Mouse (Mus musculus): ENCODE measurements around the gene Dscaml1. TPM values are rescaled to one million over a fixed set of nuclear protein-coding genes. Genes with fewer than 3 reads are reported as not detected.

The Dscaml1 gene
- polyA plus RNA-seq, 1 experiment from 2014 or later: 22.3 TPM

- Histone ChIP-seq H3K27me3 (no peaks in the 10 kb centered on the region), H3K4me1 (peaks cover 67% of the 10 kb centered on the region), H3K9me3 (no peaks in the 10 kb centered on the region), H3K36me3 (no peaks in the 10 kb centered on the region), H3K27ac (replicated peaks) (peak overlapping the region; percentile 20), H3K9ac (replicated peaks) (no peak overlapping the region), H3K4me3 (no peak overlapping the region), H3K4me2 (replicated peaks) (no peak overlapping the region)
- no peak for ATAC-seq (replicated peaks)
- 84% methylated on average over 3 of the region's 3 CpGs for WGBS
These were observed 233.8 kb downstream of the Dscaml1 start for GRCm38 (mm10) chr9:45660191-45660590.

- ATAC-seq (replicated peaks): no peak
- no peak overlapping the region for H3K4me2 ChIP-seq (replicated peaks)
- no peaks in the 10 kb centered on the region for H3K36me3 ChIP-seq
- no peaks in the 10 kb centered on the region for H3K27me3 ChIP-seq
- no peak overlapping the region for H3K9ac ChIP-seq (replicated peaks)
- no peaks in the 10 kb centered on the region for H3K9me3 ChIP-seq
- peaks cover 62% of the 10 kb centered on the region for H3K4me1 ChIP-seq
- peak overlapping the region; percentile 99 for H3K27ac ChIP-seq (replicated peaks)
- WGBS: 34% methylated on average over 5 of the region's 5 CpGs
- H3K4me3 ChIP-seq: no peak overlapping the region
These were observed 236.0 kb downstream of the Dscaml1 start for GRCm38 (mm10) chr9:45662471-45662870.

- Histone ChIP-seq H3K4me3 (no peak overlapping the region), H3K9ac (replicated peaks) (peak overlapping the region; percentile 32), H3K27ac (replicated peaks) (peak overlapping the region; percentile 99), H3K27me3 (no peaks in the 10 kb centered on the region), H3K4me2 (replicated peaks) (no peak overlapping the region), H3K36me3 (no peaks in the 10 kb centered on the region), H3K9me3 (no peaks in the 10 kb centered on the region), H3K4me1 (peaks cover 51% of the 10 kb centered on the region)
- peak; percentile 92 for ATAC-seq (replicated peaks)
- WGBS: 12% methylated on average over 16 of the region's 16 CpGs
These were observed 237.2 kb downstream of the Dscaml1 start for GRCm38 (mm10) chr9:45663386-45664315.

- Histone ChIP-seq H3K4me1 (peaks cover 47% of the 10 kb centered on the region), H3K36me3 (no peaks in the 10 kb centered on the region), H3K4me2 (replicated peaks) (no peak overlapping the region), H3K9ac (replicated peaks) (peak overlapping the region; percentile 22; the same call in 1 of the 2 replicates), H3K4me3 (no peak overlapping the region), H3K9me3 (no peaks in the 10 kb centered on the region), H3K27me3 (no peaks in the 10 kb centered on the region), H3K27ac (replicated peaks) (peak overlapping the region; percentile 99)
- ATAC-seq (replicated peaks): no peak
- 36% methylated on average over 6 of the region's 6 CpGs for WGBS
These were observed 237.9 kb downstream of the Dscaml1 start for GRCm38 (mm10) chr9:45664326-45664725.

GRCm38 (mm10) chr9:45664871-45665394, 238.5 kb downstream of the Dscaml1 start:
- no peak overlapping the region; the same call in 1 of the 2 replicates for H3K9ac ChIP-seq (replicated peaks)
- H3K4me2 ChIP-seq (replicated peaks): no peak overlapping the region
- ATAC-seq (replicated peaks): peak; percentile 44
- 6% methylated on average over 15 of the region's 15 CpGs for WGBS
- H3K4me3 ChIP-seq: no peak overlapping the region
- peak overlapping the region; percentile 99 for H3K27ac ChIP-seq (replicated peaks)
- H3K9me3 ChIP-seq: no peaks in the 10 kb centered on the region
- H3K27me3 ChIP-seq: no peaks in the 10 kb centered on the region
- H3K36me3 ChIP-seq: no peaks in the 10 kb centered on the region
- H3K4me1 ChIP-seq: peaks cover 47% of the 10 kb centered on the region

- Histone ChIP-seq H3K4me2 (replicated peaks) (no peak overlapping the region), H3K27me3 (no peaks in the 10 kb centered on the region), H3K4me1 (peaks cover 49% of the 10 kb centered on the region), H3K9me3 (no peaks in the 10 kb centered on the region), H3K36me3 (no peaks in the 10 kb centered on the region), H3K4me3 (no peak overlapping the region), H3K27ac (replicated peaks) (peak overlapping the region; percentile 90), H3K9ac (replicated peaks) (no peak overlapping the region; the same call in 1 of the 2 replicates)
- WGBS: 41% methylated on average over 9 of the region's 9 CpGs
- peak; percentile 3; the same call in 1 of the 2 replicates for ATAC-seq (replicated peaks)
These were observed 249.5 kb downstream of the Dscaml1 start for GRCm38 (mm10) chr9:45675931-45676330.

- H3K4me2 ChIP-seq (replicated peaks): no peak overlapping the region
- H3K27me3 ChIP-seq: no peaks in the 10 kb centered on the region
- H3K4me1 ChIP-seq: peaks cover 49% of the 10 kb centered on the region
- H3K27ac ChIP-seq (replicated peaks): peak overlapping the region; percentile 90
- no peaks in the 10 kb centered on the region for H3K9me3 ChIP-seq
- whole genome bisulfite sequencing: 2% methylated on average over 8 of the region's 8 CpGs
- no peak overlapping the region for H3K9ac ChIP-seq (replicated peaks)
- H3K4me3 ChIP-seq: no peak overlapping the region
- no peaks in the 10 kb centered on the region for H3K36me3 ChIP-seq
- ATAC-seq (replicated peaks): peak; percentile 46
These were observed 250.2 kb downstream of the Dscaml1 start for GRCm38 (mm10) chr9:45676578-45676977.

GRCm38 (mm10) chr9:45677236-45677781, 250.9 kb downstream of the Dscaml1 start:
- Histone ChIP-seq H3K27ac (replicated peaks) (peak overlapping the region; percentile 90), H3K9ac (replicated peaks) (no peak overlapping the region), H3K4me1 (peaks cover 49% of the 10 kb centered on the region), H3K4me2 (replicated peaks) (no peak overlapping the region), H3K4me3 (no peak overlapping the region), H3K27me3 (no peaks in the 10 kb centered on the region), H3K9me3 (no peaks in the 10 kb centered on the region), H3K36me3 (no peaks in the 10 kb centered on the region)
- WGBS: 8% methylated on average over 12 of the region's 12 CpGs
- ATAC-seq (replicated peaks): peak; percentile 53

- Histone ChIP-seq H3K4me1 (peaks cover 46% of the 10 kb centered on the region), H3K36me3 (no peaks in the 10 kb centered on the region), H3K4me3 (no peak overlapping the region), H3K27ac (replicated peaks) (peak overlapping the region; percentile 90), H3K4me2 (replicated peaks) (no peak overlapping the region), H3K27me3 (no peaks in the 10 kb centered on the region), H3K9ac (replicated peaks) (no peak overlapping the region), H3K9me3 (no peaks in the 10 kb centered on the region)
- ATAC-seq (replicated peaks): no peak
- 36% methylated on average over 8 of the region's 8 CpGs for WGBS
These were observed 251.7 kb downstream of the Dscaml1 start for GRCm38 (mm10) chr9:45677952-45678663.

GRCm38 (mm10) chr9:45678664-45679026, 252.2 kb downstream of the Dscaml1 start:
- 49% methylated on average over 4 of the region's 4 CpGs for WGBS
- Histone ChIP-seq H3K27ac (replicated peaks) (peak overlapping the region; percentile 90), H3K36me3 (peaks cover under 1% of the 10 kb centered on the region; the same call in 1 of the 2 replicates), H3K4me1 (peaks cover 46% of the 10 kb centered on the region), H3K4me3 (no peak overlapping the region), H3K4me2 (replicated peaks) (no peak overlapping the region), H3K9ac (replicated peaks) (no peak overlapping the region), H3K9me3 (no peaks in the 10 kb centered on the region), H3K27me3 (no peaks in the 10 kb centered on the region)
- 0 out of 2 replicates have a peak, but pooled peaks have one; percentile 1 for ATAC-seq (replicated peaks)

GRCm38 (mm10) chr9:45682461-45682998, 256.1 kb downstream of the Dscaml1 start:
- H3K36me3 ChIP-seq: peaks cover 19% of the 10 kb centered on the region
- 43% methylated on average over 11 of the region's 11 CpGs for WGBS
- ATAC-seq (replicated peaks): no peak

More at GRCm38 (mm10) chr9:45682461-45682998, 256.1 kb downstream of the Dscaml1 start:
- Histone ChIP-seq H3K4me3 (no peak overlapping the region), H3K4me2 (replicated peaks) (no peak overlapping the region), H3K9ac (replicated peaks) (no peak overlapping the region), H3K27ac (replicated peaks) (0 out of 2 replicates have a peak overlapping the region, but pooled peaks have one; percentile 20), H3K9me3 (no peaks in the 10 kb centered on the region), H3K4me1 (peaks cover 20% of the 10 kb centered on the region), H3K27me3 (no peaks in the 10 kb centered on the region)
